In the genomic region with DNA sequence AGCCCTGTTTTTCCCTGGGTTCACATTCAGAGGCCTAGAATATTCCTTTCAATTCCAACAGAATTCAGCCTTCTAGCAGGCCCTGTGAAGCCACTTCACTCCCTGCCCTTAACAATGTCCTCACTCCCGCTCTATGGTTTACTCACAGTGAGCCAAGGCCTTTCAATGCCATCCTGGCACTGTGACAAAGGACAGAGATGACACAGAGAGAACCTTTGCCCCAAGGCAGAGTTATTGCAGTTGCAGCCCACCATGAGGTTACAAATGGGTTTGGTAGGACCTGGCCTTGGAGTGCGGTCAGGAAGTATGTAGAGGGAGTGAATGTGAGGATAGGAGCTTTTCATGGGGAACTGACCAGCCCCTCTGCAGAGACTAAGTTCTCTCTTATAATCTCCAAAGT, we compare ENCODE assay signal across 15 mouse cellular contexts.
"Had no signal": no experiment of that assay in that cellular context is flagged by ENCODE, and none has a peak within 500 bp of the region (broad histone marks: within the 10 kb centered on the region; RNA-seq: fewer than 3 reads in every experiment).

No protein-coding gene starts in this region.

- H3K4me3 ChIP-seq: left cerebral cortex, adult 2 months; limb, embryonic 12.5 days; midbrain, embryonic 10.5 days; myocyte; neural tube, embryonic 15.5 days had no signal

- H3K27me3 ChIP-seq: limb, embryonic 12.5 days; neural tube, embryonic 15.5 days had no signal

- H3K9me3 ChIP-seq: limb, embryonic 12.5 days; midbrain, embryonic 10.5 days; neural tube, embryonic 15.5 days had no signal

- H3K4me2 ChIP-seq: limb, embryonic 12.5 days; lung, embryonic 14.5 days; neural tube, embryonic 15.5 days had no signal

- DNase-seq: kidney, adult 18-20 months; kidney, postnatal 10 days; kidney, postnatal 4 days; lung, embryonic 14.5 days; lung, postnatal 10 days; lung, postnatal 4 days; midbrain, embryonic 14.5 days; thymus, adult 18-20 months; thymus, postnatal 25 days had no signal

- H3K9ac ChIP-seq: limb, embryonic 12.5 days; liver, embryonic 14.5 days; lung, embryonic 14.5 days; neural tube, embryonic 15.5 days had no signal

- H3K27ac ChIP-seq: left cerebral cortex, adult 2 months; limb, embryonic 12.5 days; liver, embryonic 14.5 days; midbrain, embryonic 10.5 days; neural tube, embryonic 15.5 days had no signal

- H3K4me1 ChIP-seq: limb, embryonic 12.5 days; midbrain, embryonic 10.5 days; neural tube, embryonic 15.5 days had no signal
